In genomic region chr19:28300226-28300625, GRCm38 (mm10) we compare ENCODE assay signal across 17 mouse cellular contexts.
DNase-seq lines count a peak whose midpoint lies in the region.
"Had no signal": no experiment of that assay in that cellular context is flagged by ENCODE, and none has a peak within 500 bp of the region (broad histone marks: within the 10 kb centered on the region; RNA-seq: fewer than 3 reads in every experiment).

No protein-coding gene starts in this region.

- DNase-seq in adrenal gland, adult 8-10 months, result peak; percentile 25
- DNase-seq in adrenal gland, postnatal 4 days (ENCODE audit: low spot score in 2 of 2), result no peak
- peak; percentile 4 for DNase-seq in kidney, postnatal 14 days
- DNase-seq in kidney, adult 11 months, result no peak
- DNase-seq in 3T3-L1 (ENCODE audit: low read depth, low spot score), result peak; percentile 71
- DNase-seq in adrenal gland, postnatal 14 days, result peak; percentile 54
- DNase-seq in right cerebral cortex, postnatal 36 days (ENCODE audit: low spot score in 2 of 2), result no peak
- no peak for DNase-seq in cerebellum, adult 11 months
- DNase-seq: cerebellum, adult 11-12 months; cerebellum, postnatal 10 days; gastrocnemius, postnatal 14 days; heart, adult 2 months; layer of hippocampus, postnatal 36 days; lung, adult 2 months; lung, postnatal 14 days; thymus, adult 2 months; thymus, postnatal 4 days had no signal

Comparison
In these comparisons a context has a peak if more than half of its experiments do, and no peak if none do; other contexts are left out.
1. DNase-seq: peak in adrenal gland, adult 8-10 months (single experiment), kidney, postnatal 14 days (single experiment), 3T3-L1 (single experiment) and adrenal gland, postnatal 14 days (single experiment); none in adrenal gland, postnatal 4 days (0 of 2), kidney, adult 11 months (single experiment), right cerebral cortex, postnatal 36 days (0 of 2) and cerebellum, adult 11 months (single experiment).